Mouse (Mus musculus): ENCODE results near the gene Rnaseh2a.

Gene Rnaseh2a

DNA sequence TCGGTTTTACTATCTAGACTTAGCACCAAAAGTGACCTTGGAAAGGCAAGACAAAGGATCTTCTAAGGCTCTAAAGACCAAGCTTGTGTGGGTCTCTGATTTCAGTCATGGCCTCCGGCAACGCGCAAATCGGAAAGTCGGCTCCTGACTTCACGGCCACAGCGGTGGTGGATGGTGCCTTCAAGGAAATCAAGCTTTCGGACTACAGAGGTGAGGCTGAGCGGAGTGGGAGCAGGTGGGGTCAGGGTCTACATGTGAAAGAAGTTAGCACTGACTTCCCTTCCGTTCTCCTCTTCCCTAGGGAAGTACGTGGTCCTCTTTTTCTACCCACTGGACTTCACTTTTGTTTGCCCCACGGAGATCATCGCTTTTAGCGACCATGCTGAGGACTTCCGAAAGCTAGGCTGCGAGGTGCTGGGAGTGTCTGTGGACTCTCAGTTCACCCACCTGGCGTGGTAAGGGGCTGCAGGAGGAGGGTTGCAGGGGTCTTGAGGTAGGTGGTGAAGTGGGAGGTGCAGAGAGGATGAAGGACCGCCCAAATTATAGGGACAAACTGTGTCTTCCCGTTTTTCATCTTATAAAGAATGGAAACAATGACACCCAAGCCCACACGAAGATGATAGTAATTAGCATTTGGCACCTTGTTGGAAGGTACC is 696 bp upstream of the Rnaseh2a start:
- CTCF ChIA-PET = no interaction called here

DNA sequence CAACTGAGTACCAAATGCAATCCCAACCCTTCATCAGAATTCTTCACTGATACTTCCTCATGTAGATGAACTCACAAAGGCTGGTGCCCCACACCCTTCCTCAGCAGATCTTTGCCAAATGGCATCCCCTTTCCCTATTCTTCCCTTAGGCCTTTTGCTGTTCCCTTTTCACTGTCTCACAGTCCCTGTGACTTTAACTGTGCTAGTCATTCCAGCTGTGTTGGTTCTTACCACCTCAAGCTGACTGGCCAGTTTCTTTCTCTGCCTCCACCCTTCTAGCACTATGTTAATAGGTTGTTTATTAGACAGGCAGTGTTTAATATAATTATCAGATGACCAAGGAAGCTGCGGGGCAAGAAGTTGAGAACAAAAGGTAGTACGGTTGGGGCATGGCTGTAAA is 917 bp downstream of the Rnaseh2a start:
- CTCF ChIA-PET = interaction anchor here (0.6 to 1.5 kb wide), 3 partner anchors 21 to 131 kb away, joined by 3 to 4 read pairs (median 4); partner anchors contain the start of gene Hook2

DNA sequence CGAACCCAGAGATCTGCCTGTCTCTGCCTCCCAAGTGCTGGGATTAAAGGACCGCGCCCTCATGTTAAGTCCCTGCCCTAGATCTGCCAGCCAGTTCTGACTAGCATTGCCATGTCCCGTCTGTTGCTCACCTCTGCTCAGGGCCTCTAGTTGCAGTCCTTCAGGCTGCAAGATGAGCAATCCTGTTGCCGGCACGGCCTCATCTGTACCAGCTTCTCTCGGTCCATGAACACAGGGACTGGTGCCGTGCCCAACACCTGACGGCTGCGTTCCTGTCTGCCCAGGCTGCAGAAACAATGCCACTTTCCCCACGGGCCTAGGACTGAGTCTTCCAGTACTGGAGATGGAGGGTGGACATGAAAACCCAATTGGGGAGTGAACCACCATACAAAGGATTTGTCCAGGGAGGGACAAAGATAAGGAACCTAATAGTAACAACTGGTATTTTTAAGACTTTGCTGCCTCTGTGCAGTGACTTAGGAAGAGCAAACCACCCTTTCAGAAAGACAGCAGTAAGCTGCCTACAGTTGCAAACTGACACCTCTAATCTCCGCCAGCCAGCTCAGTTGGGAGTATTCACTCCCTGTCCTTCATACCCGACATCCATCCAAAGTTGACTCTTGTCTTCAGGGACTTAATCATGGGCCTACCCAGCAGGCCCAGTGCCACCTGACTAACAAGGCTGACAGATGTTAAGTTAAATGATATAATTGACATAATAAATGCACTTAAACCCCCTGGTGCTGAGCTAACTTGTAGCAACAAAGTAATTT is 1.8 kb downstream of the Rnaseh2a start:
- CTCF ChIA-PET = interaction anchor here (0.6 to 1.5 kb wide), 4 partner anchors 19 to 231 kb away, joined by 3 to 4 read pairs (median 4); partner anchors contain the start of gene Hook2

DNA sequence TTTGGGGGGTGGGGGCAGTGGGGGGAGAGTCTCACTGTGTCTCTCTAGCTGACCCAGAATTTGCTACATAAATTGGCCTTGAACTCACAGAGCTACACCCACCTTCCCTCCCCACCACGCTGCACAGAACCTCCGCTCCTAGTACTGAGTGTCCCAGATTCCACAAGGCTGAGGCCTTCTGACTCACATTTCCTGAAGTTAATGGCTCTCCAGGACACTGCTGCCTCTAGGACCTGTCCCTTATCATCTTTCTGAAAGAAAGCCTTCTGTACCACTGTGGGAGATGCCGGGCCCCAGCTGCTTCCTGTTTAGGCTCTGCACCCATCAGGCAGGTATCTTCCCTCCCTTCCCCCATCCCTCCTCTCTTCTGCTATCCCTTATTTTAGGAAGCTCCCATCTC is 3.0 kb downstream of the Rnaseh2a start:
- CTCF ChIA-PET = interaction anchor here (1.1 kb wide), 1 partner anchor 22 kb away, joined by 4 read pairs; no protein-coding TSS in a partner anchor

DNA sequence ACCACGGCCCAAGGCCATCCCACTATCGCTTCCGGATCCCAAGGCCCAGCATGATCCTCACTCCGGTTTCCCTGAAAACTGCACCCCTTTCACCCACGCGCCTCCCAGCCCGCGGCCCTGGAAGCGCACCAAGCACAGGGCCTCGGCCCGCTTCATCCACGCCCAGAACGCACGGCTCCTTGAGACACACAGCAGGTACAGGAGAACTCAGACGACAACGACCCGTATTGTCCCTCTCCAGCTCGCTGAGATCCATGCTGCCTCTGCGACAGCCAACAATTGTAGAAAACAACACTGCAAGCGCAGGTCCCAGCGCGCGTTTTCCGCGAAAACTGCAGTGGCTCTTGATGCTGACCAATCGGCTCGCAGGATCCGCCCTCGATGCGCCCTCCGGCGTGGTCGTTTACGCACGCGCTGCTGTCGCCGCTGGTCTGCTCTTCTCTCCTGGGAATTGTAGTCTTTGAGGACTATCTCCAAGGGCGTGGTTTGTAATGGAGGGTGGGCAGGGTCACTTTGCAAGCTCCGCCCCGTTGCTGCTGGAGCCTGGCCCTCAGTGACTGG is 3.8 kb downstream of the Rnaseh2a start:
- CTCF ChIA-PET = no interaction called here

DNA sequence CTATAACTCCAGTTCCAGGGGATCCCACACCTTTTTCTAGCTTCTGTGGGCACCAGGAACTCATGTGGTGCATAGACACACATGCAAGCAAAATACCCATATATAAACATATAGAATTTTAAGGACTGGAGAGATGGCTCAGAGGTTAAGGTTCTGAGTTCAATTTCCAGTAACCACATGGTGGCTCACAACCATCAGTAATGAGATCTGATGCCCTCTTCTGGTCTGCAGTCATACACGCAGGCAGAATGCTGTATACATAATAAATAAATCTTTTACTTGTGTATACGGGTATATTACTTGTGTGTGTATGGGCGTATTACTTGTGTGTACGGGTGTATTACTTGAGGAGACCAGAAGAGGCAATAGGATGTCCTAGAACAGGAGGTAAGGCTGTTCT is 5.6 kb downstream of the Rnaseh2a start:
- CTCF ChIA-PET = no interaction called here

DNA sequence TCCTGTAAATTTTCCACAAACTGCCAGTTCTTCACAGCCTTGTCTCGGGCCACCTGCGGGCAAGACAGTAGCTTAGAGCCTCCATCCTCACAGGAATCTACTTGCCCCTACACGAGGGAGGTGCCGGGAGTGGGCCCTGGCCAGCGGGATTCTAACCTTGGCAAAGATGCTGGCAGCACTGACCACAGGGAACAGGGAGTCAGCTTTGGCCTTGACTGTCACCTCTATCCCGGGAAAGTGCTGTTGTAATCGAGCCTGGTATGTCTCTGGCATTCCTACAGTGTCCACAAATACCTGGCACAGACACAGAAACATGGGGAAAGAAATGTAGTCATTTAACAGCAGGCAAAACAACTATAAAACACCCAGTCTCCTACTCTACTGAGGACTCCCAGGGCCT is 9.8 kb downstream of the Rnaseh2a start:
- CTCF ChIA-PET = no interaction called here

DNA sequence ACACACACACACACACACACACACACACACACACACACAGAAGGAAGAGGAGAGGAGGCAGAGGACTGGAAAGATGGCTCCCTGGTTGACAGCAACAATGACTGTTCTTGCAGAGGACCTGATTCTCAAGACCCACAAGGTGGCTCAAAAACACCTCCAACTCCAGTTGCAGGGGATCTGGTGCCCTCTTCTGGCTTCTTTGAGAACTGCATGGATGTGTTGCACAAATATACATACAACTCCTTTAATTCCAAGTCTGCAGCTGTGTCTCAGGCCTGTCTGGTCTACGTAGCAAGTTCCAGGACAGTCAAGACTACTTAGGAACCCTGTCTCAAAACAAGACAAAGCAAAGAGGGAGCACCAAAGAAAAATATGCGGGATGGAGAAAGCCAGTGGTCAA is 12.8 kb downstream of the Rnaseh2a start:
- CTCF ChIA-PET = interaction anchor here (1.2 kb wide), 1 partner anchor 12 kb away, joined by 6 read pairs; no protein-coding TSS in a partner anchor

DNA sequence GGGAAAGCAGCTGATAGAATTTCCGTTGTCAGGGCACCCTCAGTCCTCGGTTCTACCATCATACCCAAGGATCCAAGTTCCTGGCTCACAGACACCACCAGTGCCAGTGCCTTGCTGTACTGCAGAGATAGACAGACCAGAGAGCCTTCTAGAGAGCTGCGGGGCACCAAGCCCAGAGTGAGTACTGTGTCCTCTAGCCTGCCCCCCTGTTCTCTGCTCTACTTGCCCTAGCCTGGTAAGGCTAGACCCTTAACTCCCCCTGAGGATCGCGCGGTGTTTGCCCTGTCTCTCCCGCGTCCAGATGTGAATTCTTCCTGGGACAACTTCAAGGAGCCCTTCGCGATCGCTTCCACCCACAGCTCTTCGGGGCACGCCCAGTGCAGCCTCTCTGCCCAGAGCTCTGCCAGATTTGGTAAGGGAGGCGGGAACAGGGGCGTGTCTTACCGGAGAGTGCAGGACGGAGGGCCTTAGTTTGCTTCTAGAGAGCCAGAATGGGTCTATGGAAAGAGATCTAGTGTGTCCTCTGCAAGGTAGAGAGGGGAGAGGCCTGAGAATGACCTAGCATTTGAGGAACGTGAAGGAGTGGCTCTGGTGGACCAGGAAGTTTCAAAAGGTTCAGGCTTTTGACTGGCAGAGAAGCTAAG is 16.8 kb downstream of the Rnaseh2a start:
- CTCF ChIA-PET = interaction anchor here (0.6 to 0.8 kb wide), 4 partner anchors 13 to 279 kb away, joined by 3 to 9 read pairs (median 6); partner anchors contain the start of gene Trmt1

DNA sequence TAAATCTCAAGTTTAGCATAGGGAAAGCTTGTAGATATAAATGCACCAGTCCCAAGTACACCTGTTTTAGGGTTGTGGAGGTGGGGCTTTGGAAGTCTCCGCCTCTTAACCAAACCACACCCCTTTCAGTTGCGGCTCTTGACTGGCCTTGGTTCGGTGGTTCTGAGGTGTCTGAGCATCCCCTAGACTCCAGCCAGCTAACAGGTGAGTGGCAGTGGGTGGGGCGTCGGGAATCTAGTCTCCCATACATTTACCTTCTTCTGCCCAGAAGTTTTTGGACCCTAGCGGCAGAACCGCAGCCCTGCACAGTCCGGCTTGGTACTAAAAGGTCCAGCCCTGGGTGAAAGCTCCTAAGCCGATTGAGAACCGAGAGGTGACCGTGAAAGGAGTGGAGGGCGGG is 19.8 kb downstream of the Rnaseh2a start:
- CTCF ChIA-PET = interaction anchor here (0.6 to 1.1 kb wide), 3 partner anchors 21 to 123 kb away, joined by 3 to 5 read pairs (median 4); no protein-coding TSS in a partner anchor

DNA sequence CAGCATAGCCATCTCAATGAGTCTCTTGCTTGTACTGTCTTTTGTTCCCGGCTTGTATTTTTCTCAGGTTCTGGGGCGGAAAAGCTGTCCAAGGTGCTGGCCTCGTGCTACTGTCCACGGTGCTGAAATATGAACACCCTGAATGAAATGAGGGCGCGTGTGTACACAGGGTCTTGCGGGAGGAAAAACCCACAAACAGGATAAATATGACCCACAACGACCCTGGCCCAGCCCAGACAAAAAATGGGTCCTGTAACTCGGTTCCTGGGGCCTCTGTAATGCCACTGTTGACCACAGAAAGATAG is 22.4 kb downstream of the Rnaseh2a start:
- CTCF ChIA-PET = no interaction called here

DNA sequence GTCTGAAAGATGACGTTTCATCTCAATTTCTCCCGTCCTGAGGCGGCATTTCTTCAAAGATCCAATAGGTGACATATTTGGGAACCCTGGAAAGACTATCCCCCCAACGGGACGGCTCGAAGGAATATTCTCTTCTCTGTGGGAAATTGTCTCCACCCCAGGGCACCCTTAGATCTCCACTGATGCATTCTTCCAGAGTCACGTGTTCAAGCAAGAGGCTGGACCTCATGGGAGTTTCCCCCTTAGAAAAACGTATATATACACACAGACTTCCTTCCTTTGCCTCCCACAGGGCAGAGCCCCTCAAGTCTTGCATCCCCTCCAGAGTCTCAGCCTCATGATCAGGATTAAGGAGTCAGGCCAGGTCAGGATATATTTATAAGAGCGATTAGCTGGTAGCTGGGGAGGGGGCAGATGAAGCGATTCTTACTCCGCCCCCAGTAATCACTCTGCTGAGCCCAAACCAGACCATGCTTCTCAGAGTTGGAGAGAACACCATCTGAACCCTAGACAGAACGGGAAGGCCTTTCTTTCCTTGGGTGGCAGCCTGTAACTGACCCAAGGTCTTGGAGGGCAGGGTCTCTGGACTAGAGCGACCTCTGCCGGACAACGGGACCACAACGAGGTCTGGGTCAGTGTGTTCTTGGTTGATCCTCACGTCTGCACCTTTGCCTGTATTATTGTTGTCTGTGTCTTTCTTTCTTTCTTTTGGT is 22.9 kb downstream of the Rnaseh2a start, which contains the start of gene Rtbdn:
Gene Rtbdn (plus strand): TSS at position 464 of the 713 bp plus-strand sequence.
- CTCF ChIA-PET = no interaction called here

DNA sequence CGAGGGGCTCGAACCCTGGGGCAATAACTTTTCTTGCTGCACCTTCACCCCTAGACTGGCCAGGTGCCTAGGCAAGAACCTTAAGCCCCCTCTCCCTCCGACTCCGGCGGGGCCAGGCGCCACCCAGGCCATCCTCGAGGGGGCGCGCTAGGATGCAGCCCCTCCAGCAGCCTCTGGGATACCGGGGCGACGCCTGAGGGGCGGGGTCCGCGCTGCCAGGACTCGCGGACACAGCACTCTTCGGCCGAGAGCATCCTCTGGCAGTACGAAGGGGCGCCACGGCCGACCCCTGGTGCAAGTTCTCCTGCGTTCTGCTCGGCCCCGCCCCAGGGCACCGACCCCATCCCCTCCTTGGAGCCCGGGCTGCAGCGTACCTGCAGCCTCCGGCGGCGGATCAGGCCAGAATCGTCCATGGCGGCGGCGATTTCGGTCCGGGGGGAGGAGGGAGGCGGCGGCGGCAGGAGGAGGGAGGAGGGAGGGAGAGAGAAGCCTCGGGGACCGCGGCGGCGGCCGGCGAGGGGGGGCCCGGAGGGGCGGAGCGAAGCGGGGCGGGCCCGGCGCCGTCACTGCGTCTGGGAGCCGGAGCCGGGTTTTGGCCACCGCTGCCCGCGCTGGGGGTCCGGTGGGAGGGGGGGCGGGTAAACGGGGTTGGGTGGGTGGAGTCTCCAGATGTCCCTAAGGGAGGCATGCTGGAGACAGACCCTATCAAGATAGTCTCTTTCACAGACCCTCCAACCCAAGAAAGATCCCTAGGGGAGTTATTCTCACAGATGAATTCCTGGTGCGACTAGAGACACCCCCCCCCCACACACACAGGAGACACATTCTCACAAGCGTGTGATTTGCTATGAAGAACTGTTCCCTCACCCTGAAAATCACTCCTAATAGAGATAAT is 23.7 kb downstream of the Rnaseh2a start:
- CTCF ChIA-PET = no interaction called here

DNA sequence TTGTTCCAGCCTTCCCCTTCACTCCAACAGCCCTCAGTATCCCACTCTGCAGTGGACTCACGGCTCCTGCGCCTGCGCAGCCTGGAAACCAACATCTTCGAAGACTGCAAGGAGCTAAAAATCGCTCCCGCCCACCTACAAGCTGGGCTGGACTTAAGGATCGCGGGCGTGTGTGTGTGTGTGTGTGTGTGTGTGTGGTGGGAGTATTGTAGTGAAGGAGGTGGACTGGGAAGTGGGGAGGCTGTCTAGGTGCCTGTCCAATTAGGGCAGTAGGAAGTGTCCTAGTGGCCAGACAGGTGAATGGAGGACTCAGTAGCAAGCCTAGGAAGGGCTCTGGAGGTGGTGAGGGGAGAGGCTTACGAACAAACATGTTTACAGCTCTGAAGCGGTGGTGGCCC is 24.3 kb downstream of the Rnaseh2a start:
- CTCF ChIA-PET = interaction anchor here (0.5 to 1.1 kb wide), 2 partner anchors 12 to 158 kb away, joined by 6 to 19 read pairs; no protein-coding TSS in a partner anchor

DNA sequence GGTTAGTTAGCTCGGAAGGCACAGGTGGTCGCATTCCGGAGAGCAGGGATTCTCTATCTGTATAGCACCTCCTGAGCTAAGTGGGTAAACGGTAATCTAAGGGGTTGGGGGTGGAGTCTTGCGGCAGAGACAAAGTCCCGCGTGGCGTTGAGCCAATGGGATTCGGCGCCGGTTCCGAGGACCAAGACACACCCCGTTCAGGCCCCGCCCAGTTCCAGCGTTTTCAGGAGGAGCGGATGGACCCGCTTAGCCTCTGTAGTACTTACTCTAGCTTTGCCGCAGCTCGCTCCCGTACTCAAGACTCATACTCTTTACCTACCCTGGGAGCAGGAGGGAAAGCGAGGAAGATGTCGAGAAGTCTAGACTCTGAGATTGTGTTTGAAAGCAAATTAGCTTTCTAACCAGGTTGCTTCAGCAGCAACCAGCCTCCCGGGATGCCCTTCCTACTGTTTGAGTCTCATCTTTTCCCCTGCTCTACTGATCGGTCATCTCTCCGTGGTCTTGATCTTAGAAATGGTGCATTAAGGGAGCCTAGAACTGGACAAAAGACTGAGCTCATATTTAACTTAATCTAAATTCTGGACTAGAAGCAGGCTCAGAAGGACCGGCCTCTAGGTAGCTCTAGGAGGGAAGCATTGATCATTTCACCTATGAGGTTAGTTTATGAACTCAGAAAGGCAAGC is 24.9 kb downstream of the Rnaseh2a start:
- CTCF ChIA-PET = interaction anchor here (0.5 to 1.1 kb wide), 3 partner anchors 13 to 158 kb away, joined by 3 to 19 read pairs (median 6); no protein-coding TSS in a partner anchor

DNA sequence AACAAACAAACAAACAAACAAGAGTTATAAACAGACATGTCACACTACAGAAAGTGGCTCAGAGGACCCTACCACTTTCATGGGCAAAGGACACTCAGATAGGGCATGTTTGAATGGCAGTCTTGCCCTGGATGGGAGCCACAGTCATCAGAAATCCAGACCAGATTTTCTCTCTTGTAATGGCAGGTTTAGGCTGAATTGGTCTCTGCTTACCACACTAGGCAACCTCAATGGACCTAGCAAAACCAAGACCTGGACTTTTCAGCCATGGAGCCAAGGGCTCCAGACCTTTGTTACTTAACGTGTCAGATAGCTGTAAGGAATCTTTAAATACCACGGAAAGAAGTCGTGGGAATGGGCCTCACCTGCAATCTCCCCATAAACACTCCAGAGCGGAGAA is 25.9 kb downstream of the Rnaseh2a start:
- CTCF ChIA-PET = interaction anchor here (1.0 kb wide), 1 partner anchor 41 kb away, joined by 3 read pairs; no protein-coding TSS in a partner anchor

DNA sequence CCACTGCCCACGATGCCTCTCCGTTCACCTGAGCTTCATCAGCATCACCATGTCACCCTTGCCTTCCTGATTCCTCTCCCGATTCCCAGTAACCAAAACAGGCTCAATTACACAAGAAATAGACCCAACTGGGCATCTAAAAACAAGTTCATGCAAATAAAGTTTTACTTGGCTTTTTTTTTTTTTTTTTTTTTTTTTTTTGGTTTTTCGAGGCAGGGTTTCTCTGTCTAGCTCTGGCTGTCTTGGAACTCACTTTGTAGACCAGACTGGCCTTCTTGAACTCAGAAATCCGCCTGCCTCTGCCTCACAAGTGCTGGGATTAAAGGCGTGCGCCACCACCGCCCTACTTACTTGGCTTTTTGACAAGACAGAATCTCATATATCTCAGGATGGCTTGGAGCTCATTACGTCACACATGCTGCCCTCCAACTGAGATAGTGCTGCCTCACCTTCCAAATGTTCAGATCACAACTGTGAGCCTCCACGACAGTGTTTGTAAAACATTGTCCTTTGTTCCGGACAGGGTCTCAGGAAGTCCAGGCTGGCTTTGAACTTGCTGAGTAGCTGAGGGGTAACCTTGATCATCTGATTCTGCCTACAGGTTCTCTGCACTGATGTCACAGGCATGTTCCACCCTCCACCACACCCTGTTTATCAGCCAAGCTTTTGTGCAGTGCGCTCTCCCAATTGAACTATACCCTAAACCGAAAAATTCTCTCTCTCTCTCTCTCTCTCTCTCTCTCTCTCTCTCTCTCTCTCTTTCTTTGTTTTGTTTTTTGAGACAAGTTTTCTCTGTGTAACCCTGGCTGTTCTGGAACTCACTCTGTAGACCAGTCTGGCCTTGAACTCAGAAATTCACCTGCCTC is 31.7 kb downstream of the Rnaseh2a start:
- CTCF ChIA-PET = interaction anchor here (0.6 kb wide), 1 partner anchor 13 kb away, joined by 3 read pairs; no protein-coding TSS in a partner anchor

DNA sequence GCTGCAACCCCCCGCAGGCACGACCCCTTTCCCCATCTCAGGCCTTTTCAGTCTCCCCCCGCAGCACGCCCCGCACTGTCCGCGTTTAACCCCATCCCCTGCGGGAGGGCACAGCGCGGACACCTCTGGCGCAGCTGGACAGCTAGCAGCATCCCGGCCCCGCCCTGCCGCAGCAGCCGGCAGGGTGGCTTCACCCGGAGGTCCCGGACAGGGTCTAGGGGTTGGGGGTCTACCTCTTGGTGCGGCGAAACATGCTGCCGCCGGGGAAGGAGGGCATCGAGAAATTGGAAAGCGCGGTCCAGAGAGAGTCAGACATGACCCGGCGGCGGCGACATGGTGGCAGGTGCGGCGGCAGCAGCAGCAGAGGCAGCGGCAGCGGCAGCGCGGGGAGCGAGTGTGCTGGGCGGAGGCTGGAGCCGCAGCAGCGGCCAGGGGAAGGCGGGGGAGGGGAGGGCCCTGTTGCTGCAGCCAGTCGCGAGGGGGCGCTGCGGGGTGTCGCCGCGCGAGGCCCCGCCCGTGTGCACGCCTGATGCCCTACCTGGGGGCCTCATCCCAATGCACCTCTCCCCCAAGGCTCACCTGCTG is 32.5 kb downstream of the Rnaseh2a start, which contains the start of gene Mast1:
Gene Mast1 (minus strand): TSS at position 398 of the 585 bp plus-strand sequence.
- CTCF ChIA-PET = no interaction called here

Data from spleen, embryonic (tissue).